Mouse (Mus musculus): Measurements from ENCODE around the gene Elovl6. TPM values are rescaled to one million over a fixed set of nuclear protein-coding genes. Genes with fewer than 3 reads are reported as not detected.

The Elovl6 gene
- polyA plus RNA-seq, 1 experiment from 2014 or later = 37.5 TPM

GRCm38 (mm10) chr3:129620802-129621201 lies 88.6 kb downstream of the Elovl6 start:
- H3K4me2 ChIP-seq = no peak overlapping the region
- H3K4me1 ChIP-seq = no peaks in the 10 kb centered on the region
- WGBS = 98% methylated on average over 3 of the region's 3 CpGs
- H3K36me3 ChIP-seq (replicated peaks) = no peaks in the 10 kb centered on the region
- ATAC-seq (replicated peaks) = no peak
- no peak overlapping the region for H3K9ac ChIP-seq
- no peaks in the 10 kb centered on the region for H3K27me3 ChIP-seq (replicated peaks)
- H3K4me3 ChIP-seq = no peak overlapping the region
- no peak overlapping the region for H3K27ac ChIP-seq
- H3K9me3 ChIP-seq = no peaks in the 10 kb centered on the region

- Histone ChIP-seq H3K27me3 (replicated peaks) (no peaks in the 10 kb centered on the region), H3K4me3 (no peak overlapping the region), H3K9me3 (no peaks in the 10 kb centered on the region), H3K4me2 (no peak overlapping the region), H3K36me3 (replicated peaks) (no peaks in the 10 kb centered on the region), H3K4me1 (no peaks in the 10 kb centered on the region), H3K9ac (no peak overlapping the region), H3K27ac (no peak overlapping the region)
- ATAC-seq (replicated peaks) = no peak
- 89% methylated on average over 5 of the region's 5 CpGs for WGBS
Measured at GRCm38 (mm10) chr3:129621255-129621654, 89.1 kb downstream of the Elovl6 start.

DNA sequence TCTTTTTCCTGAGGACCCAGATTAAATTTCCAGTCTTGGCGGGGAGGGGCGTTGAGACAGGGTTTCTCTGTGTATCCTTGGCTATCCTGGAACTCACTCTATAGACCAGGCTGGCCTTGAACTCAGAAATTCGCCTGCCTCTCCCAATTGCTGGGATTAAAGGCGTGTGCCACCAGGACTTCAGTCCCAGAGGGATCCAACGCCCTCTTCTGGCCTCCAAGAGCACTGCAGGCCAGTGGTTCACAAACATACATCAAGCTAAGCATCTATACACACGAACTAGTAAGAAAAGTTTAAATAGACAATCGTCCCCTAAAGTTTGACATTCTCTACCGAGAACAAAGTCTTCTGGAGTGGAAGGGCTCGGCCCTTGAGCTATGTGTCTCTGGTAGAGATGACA lies 90.0 kb downstream of the Elovl6 start:
- ATAC-seq (replicated peaks) = no peak
- Histone ChIP-seq H3K27me3 (replicated peaks) (no peaks in the 10 kb centered on the region), H3K27ac (no peak overlapping the region), H3K4me2 (no peak overlapping the region), H3K9ac (no peak overlapping the region), H3K4me3 (no peak overlapping the region), H3K4me1 (no peaks in the 10 kb centered on the region), H3K36me3 (replicated peaks) (no peaks in the 10 kb centered on the region), H3K9me3 (no peaks in the 10 kb centered on the region)
- 73% methylated on average over 9 of the region's 9 CpGs for WGBS

GRCm38 (mm10) chr3:129622705-129623104 lies 90.5 kb downstream of the Elovl6 start:
- no peak for ATAC-seq (replicated peaks)
- Histone ChIP-seq H3K4me1 (no peaks in the 10 kb centered on the region), H3K9ac (no peak overlapping the region), H3K27me3 (replicated peaks) (no peaks in the 10 kb centered on the region), H3K36me3 (replicated peaks) (no peaks in the 10 kb centered on the region), H3K27ac (no peak overlapping the region), H3K4me3 (no peak overlapping the region), H3K4me2 (no peak overlapping the region), H3K9me3 (no peaks in the 10 kb centered on the region)
- 95% methylated on average over 5 of the region's 5 CpGs for WGBS

DNA sequence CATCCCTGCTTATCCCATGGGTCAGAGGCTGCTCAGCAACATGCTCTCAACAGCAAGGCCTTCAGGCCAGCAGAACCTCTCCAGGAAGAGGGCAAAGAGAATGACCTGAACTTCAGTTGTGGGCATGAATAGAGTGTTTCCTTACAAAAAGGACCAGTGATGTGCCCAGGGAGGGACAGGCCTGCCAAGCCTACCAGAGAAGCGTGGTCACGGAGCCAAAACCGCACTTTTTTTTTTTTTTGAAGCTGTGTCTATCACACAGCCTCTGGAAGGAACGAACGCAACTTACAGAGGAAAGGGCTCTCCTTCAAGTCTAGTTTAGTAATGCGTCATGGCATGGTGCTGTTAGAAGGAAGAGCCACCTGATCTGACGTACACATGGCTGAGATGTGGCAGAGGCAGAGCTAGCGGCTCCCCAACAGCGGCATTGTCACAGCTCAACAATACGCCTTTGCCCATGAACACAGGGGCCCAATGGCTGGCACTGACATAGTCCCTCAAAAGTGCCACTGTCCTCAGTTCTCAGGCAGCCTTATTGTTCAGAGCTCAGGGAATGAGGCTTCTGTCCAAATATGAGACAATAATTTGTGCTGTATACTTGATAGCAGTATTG lies 92.1 kb downstream of the Elovl6 start:
- no peak overlapping the region for H3K9ac ChIP-seq
- H3K4me1 ChIP-seq = no peaks in the 10 kb centered on the region
- no peak overlapping the region for H3K4me3 ChIP-seq
- H3K4me2 ChIP-seq = no peak overlapping the region
- no peak; the same call in 1 of the 2 replicates for ATAC-seq (replicated peaks)
- H3K36me3 ChIP-seq (replicated peaks) = no peaks in the 10 kb centered on the region
- no peaks in the 10 kb centered on the region for H3K9me3 ChIP-seq
- H3K27me3 ChIP-seq (replicated peaks) = no peaks in the 10 kb centered on the region
- WGBS = 90% methylated on average over 10 of the region's 10 CpGs
- H3K27ac ChIP-seq = no peak overlapping the region

DNA sequence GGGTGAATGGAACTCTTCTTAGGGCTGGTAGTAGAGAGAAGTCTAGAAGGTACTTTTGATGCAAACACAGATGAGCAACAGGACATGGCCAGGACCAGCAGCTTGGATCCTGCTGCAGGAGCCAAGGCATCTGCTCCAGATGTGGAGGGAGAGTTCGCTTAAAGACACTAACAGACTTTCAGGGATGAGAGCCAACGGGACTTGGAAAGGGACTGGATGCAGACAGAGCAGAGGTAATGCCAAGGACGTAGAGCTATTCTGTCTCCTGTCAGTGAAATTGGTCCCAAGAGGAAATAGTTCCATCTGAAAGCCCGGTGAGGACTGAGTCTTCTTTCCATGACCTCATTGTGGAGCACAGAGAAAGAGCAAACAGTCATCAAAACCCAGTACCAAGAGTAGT lies 95.1 kb downstream of the Elovl6 start:
- Histone ChIP-seq H3K4me2 (no peak overlapping the region), H3K4me3 (no peak overlapping the region), H3K4me1 (no peaks in the 10 kb centered on the region), H3K27me3 (replicated peaks) (no peaks in the 10 kb centered on the region), H3K9me3 (no peaks in the 10 kb centered on the region), H3K36me3 (replicated peaks) (no peaks in the 10 kb centered on the region), H3K27ac (no peak overlapping the region), H3K9ac (no peak overlapping the region)
- WGBS = 93% methylated on average over 4 of the region's 4 CpGs
- no peak for ATAC-seq (replicated peaks)

DNA sequence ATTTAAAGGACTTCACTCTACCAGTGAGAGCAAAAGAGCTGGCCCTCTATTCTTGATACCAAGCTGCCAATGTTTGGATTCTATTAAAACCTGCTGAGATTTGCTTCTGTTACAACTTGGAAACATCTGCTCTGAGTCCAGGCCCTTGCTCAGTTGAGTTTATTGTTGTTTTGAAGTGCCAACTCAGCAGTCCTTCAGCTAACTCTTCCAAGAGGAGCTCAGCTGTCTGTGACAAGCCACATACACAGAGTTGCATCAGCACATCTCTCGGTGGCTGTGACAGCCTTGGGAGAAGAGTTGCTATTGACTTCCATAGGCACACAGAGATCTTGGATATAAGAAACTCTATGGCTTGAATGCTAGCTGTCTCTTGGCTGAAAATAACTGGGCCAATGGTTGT lies 98.9 kb downstream of the Elovl6 start:
- H3K4me2 ChIP-seq = no peak overlapping the region
- no peaks in the 10 kb centered on the region for H3K27me3 ChIP-seq (replicated peaks)
- H3K36me3 ChIP-seq (replicated peaks) = no peaks in the 10 kb centered on the region
- no peak overlapping the region for H3K27ac ChIP-seq
- H3K9ac ChIP-seq = no peak overlapping the region
- no peak overlapping the region for H3K4me3 ChIP-seq
- ATAC-seq (replicated peaks) = no peak
- H3K9me3 ChIP-seq = no peaks in the 10 kb centered on the region
- 0 out of 2 replicates have a peak, but pooled peaks cover 3% of the 10 kb centered on the region for H3K4me1 ChIP-seq
- WGBS = 88% methylated on average over 1 of the region's 1 CpGs

DNA sequence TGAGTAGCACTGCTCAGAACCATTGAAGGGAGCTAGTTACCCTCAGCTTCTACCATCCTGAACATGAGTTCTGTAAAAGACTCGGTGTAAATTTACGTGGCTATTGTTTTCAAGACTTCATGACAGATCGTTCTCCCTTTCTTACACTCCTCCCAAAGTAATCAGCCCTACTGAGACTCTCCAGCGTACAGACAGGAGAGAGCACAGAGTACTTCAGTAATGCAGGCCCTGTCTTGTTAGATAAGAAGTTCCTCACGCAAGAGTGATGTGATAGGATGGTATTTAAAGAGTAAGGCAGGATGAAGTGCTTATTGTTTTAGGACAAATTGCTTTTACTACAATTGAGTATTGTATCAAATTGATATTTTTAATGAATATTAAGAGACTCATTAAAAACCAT lies 99.7 kb downstream of the Elovl6 start:
- no peaks in the 10 kb centered on the region for H3K27me3 ChIP-seq (replicated peaks)
- no peaks in the 10 kb centered on the region for H3K36me3 ChIP-seq (replicated peaks)
- ATAC-seq (replicated peaks) = no peak
- 0 out of 2 replicates have a peak, but pooled peaks cover 3% of the 10 kb centered on the region for H3K4me1 ChIP-seq
- no peak overlapping the region for H3K4me3 ChIP-seq
- WGBS = 96% methylated on average over 5 of the region's 5 CpGs
- no peak overlapping the region for H3K27ac ChIP-seq
- no peak overlapping the region for H3K4me2 ChIP-seq
- H3K9me3 ChIP-seq = no peaks in the 10 kb centered on the region
- H3K9ac ChIP-seq = no peak overlapping the region

GRCm38 (mm10) chr3:129633518-129633917 lies 101.4 kb downstream of the Elovl6 start:
- Histone ChIP-seq H3K4me3 (no peak overlapping the region), H3K36me3 (replicated peaks) (no peaks in the 10 kb centered on the region), H3K4me2 (no peak overlapping the region), H3K9ac (no peak overlapping the region), H3K27me3 (replicated peaks) (no peaks in the 10 kb centered on the region), H3K27ac (no peak overlapping the region), H3K4me1 (0 out of 2 replicates have a peak, but pooled peaks cover 3% of the 10 kb centered on the region), H3K9me3 (no peaks in the 10 kb centered on the region)
- 68% methylated on average over 8 of the region's 8 CpGs for WGBS
- ATAC-seq (replicated peaks) = no peak

GRCm38 (mm10) chr3:129634260-129634901 lies 102.2 kb downstream of the Elovl6 start:
- H3K36me3 ChIP-seq (replicated peaks) = no peaks in the 10 kb centered on the region
- no peak overlapping the region for H3K4me2 ChIP-seq
- 82% methylated on average over 11 of the region's 11 CpGs for WGBS
- H3K9ac ChIP-seq = no peak overlapping the region
- no peaks in the 10 kb centered on the region for H3K27me3 ChIP-seq (replicated peaks)
- H3K27ac ChIP-seq = 0 out of 2 replicates have a peak overlapping the region, but pooled peaks have one; percentile 25
- H3K4me3 ChIP-seq = no peak overlapping the region
- peak; percentile 86 for ATAC-seq (replicated peaks)
- 0 out of 2 replicates have a peak, but pooled peaks cover 3% of the 10 kb centered on the region for H3K4me1 ChIP-seq
- H3K9me3 ChIP-seq = no peaks in the 10 kb centered on the region

DNA sequence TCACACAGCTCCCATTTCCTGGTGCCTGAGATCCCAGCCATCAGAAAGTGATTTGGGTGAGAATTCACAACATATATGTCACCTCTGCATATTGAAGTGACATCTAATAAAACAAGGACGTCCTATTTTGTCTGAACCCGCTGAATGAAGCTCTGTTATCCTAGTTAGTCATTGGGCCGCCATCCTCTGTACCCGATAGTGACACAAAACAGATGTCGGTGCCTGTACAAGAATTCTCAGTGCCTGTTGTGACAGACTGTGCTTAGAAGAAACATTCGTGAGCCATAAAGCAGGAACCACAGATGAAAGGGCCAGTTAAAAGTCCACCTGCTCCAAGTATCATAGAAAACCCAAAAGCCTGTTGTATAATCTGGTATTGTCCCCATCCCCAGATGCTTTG lies 105.3 kb downstream of the Elovl6 start:
- 0 out of 2 replicates have a peak, but pooled peaks cover 3% of the 10 kb centered on the region for H3K4me1 ChIP-seq
- no peak for ATAC-seq (replicated peaks)
- no peak overlapping the region for H3K4me2 ChIP-seq
- H3K9me3 ChIP-seq = no peaks in the 10 kb centered on the region
- H3K27me3 ChIP-seq (replicated peaks) = no peaks in the 10 kb centered on the region
- WGBS = 93% methylated on average over 6 of the region's 6 CpGs
- H3K9ac ChIP-seq = no peak overlapping the region
- no peak overlapping the region for H3K27ac ChIP-seq
- no peak overlapping the region for H3K4me3 ChIP-seq
- no peaks in the 10 kb centered on the region for H3K36me3 ChIP-seq (replicated peaks)

GRCm38 (mm10) chr3:129639701-129640100 lies 107.5 kb downstream of the Elovl6 start:
- H3K4me3 ChIP-seq = no peak overlapping the region
- no peak overlapping the region for H3K27ac ChIP-seq
- H3K4me1 ChIP-seq = no peaks in the 10 kb centered on the region
- no peaks in the 10 kb centered on the region for H3K9me3 ChIP-seq
- H3K36me3 ChIP-seq (replicated peaks) = no peaks in the 10 kb centered on the region
- 66% methylated on average over 5 of the region's 5 CpGs for WGBS
- no peak for ATAC-seq (replicated peaks)
- H3K27me3 ChIP-seq (replicated peaks) = no peaks in the 10 kb centered on the region
- no peak overlapping the region for H3K4me2 ChIP-seq
- no peak overlapping the region for H3K9ac ChIP-seq

Data from midbrain, embryonic 15.5 days (tissue).